ENCODE assay signal across 8 mouse cellular contexts in the genomic region with DNA sequence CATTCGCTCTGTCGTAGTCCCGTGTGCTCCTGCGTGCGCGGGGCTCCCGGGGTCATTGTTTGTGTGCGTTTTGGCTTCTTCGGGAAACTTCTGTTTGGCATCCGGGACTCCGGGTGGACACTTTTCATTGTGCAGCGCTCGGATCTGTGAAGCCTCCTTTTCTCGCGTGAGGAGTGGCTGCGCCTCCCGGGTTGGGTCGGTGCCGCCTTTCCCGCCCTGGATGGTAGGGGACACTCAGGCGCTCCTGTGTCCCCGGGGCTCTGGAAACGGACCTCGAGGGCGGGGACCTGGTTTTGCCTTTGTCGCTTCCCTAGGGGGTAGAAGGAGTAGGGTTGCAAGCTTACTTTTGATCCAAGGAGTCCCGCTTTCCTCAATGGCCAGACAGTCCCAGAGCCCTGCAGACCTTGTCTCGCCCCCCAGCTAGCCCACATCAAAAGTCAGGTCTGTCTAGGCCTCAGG. TPM values are rescaled to one million over a fixed set of nuclear protein-coding genes. Genes with fewer than 3 reads are reported as not detected.
DNase-seq lines count a peak whose midpoint lies in the region; ATAC-seq and TF ChIP-seq lines count a peak whose summit lies in the region.

No protein-coding gene starts in this region.

- no peaks in the 10 kb centered on the region for H3K9me3 ChIP-seq in kidney, embryonic 16.5 days (ENCODE audit: low read length)
- H3K9me3 ChIP-seq in stomach, postnatal 0 days (ENCODE audit: control insufficient read depth, low read length): no peaks in the 10 kb centered on the region

- peak overlapping the region; percentile 88 for H3K4me3 ChIP-seq in kidney, embryonic 16.5 days (ENCODE audit: low read length)
- H3K4me3 ChIP-seq in stomach, postnatal 0 days (ENCODE audit: low read depth, low read length): peak overlapping the region; percentile 82

- peak overlapping the region; percentile 76 for H3K4me2 ChIP-seq in kidney, embryonic 16.5 days (replicated peaks; ENCODE audit: low read depth, low read length)
- H3K4me2 ChIP-seq in stomach, postnatal 0 days (replicated peaks; ENCODE audit: low read depth): peak overlapping the region; percentile 86

- peak overlapping the region; percentile 97 for H3K27ac ChIP-seq in kidney, embryonic 16.5 days (ENCODE audit: low read length)
- H3K27ac ChIP-seq in stomach, postnatal 0 days (replicated peaks): peak overlapping the region; percentile 94

- ATAC-seq in kidney, embryonic 16.5 days (ENCODE audit: low FRiP score, low TSS enrichment): peak; percentile 4; the same call in 1 of the 2 replicates
- ATAC-seq in stomach, postnatal 0 days (ENCODE audit: low FRiP score, low TSS enrichment): peak; percentile 55; the same call in 1 of the 2 replicates
- no peak for ATAC-seq in megakaryocyte-erythroid progenitor cell, adult 5-6 weeks (replicated peaks; ENCODE audit: low FRiP score, low TSS enrichment, poor library complexity, severe bottlenecking)

- TF ChIP-seq CTCF in stomach, postnatal 0 days (IDR thresholded peaks at IDR 0.05; ENCODE audit: low read depth): no peak

- H3K9ac ChIP-seq in kidney, embryonic 16.5 days (replicated peaks; ENCODE audit: low read length): peak overlapping the region; percentile 98
- H3K9ac ChIP-seq in stomach, postnatal 0 days (ENCODE audit: low read length): peak overlapping the region; percentile 93

- H3K36me3 ChIP-seq in kidney, embryonic 16.5 days (ENCODE audit: insufficient read depth, low read length): no peaks in the 10 kb centered on the region
- no peaks in the 10 kb centered on the region for H3K36me3 ChIP-seq in stomach, postnatal 0 days (ENCODE audit: control insufficient read depth, insufficient read depth, low read length)

- H3K4me1 ChIP-seq in kidney, embryonic 16.5 days (ENCODE audit: insufficient read depth, low read length): peaks cover 47% of the 10 kb centered on the region
- no peaks in the 10 kb centered on the region; the same call in 1 of the 2 replicates for H3K4me1 ChIP-seq in stomach, postnatal 0 days (replicated peaks; ENCODE audit: control insufficient read depth, insufficient read depth)

- H3K27me3 ChIP-seq in kidney, embryonic 16.5 days (ENCODE audit: insufficient read depth, low read length): no peaks in the 10 kb centered on the region
- H3K27me3 ChIP-seq in stomach, postnatal 0 days (ENCODE audit: control insufficient read depth, insufficient read depth, low read length): no peaks in the 10 kb centered on the region

- under 1% methylated on average over 28 of the region's 28 CpGs for WGBS in kidney, embryonic 16.5 days
- under 1% methylated on average over 28 of the region's 28 CpGs for WGBS in stomach, postnatal 0 days

- TF ChIP-seq EP300 in stomach, postnatal 0 days (optimal IDR thresholded peaks at IDR 0.05): no peak

- DNase-seq in kidney, adult 11 months: peak; percentile 29
- DNase-seq in kidney, adult 18-20 months: no peak
- DNase-seq in embryo, embryonic 10.5 days (ENCODE audit: low spot score): peak; percentile 68
- DNase-seq in heart, adult 9 months (ENCODE audit: low spot score in 2 of 2): peak; percentile 37 to 60
- peak; percentile 28 for DNase-seq in lung, postnatal 25 days (ENCODE audit: low spot score)
- DNase-seq in stomach, postnatal 0 days (ENCODE audit: low spot score): peak; percentile 61

RNA-seq across cellular contexts. Expression of a gene that starts 0.6 kb away (rescaled TPM):
- polyA plus RNA-seq in kidney, embryonic 16.5 days (2015; fragmentation: Nextera tagmentation; extraction: Ambion mirVana): 41.4 and 48.4 TPM in 2 replicates
- 8.5 TPM in 2 replicates for polyA plus RNA-seq in stomach, postnatal 0 days (2015; fragmentation: Nextera tagmentation; extraction: Ambion mirVana)
- 0.40 TPM in 1 of 2 replicates, not detected in the other for total RNA-seq in megakaryocyte-erythroid progenitor cell, adult 5-6 weeks (2014; fragmentation: Nextera tagmentation)
- total RNA-seq in megakaryocyte-erythroid progenitor cell, adult 5-6 weeks (2017): 0.56 and 2.9 TPM in 2 replicates
